Mouse (Mus musculus) lung, adult 10 weeks (tissue): ENCODE results near the gene Calhm1. TPM values are rescaled to one million over a fixed set of nuclear protein-coding genes. Genes with fewer than 3 reads are reported as not detected.

Experiments used
- polyA plus RNA-seq: library from polyadenylated mRNA; stranded (reverse); fragments of 350-450 nt; fragmentation: Illumina TruSeq; extraction: RNeasy Lipid Tissue Mini Kit (QIAGEN cat#74804); gene quantifications from one replicate; pipeline ENCODE4 v1.2.3, GENCODE M21; 2014; ENCODE audit warnings: low read depth, low replicate concordance; ENCODE audit not compliant: insufficient read depth

Gene Calhm1
- polyA plus RNA-seq, result not detected

DNA sequence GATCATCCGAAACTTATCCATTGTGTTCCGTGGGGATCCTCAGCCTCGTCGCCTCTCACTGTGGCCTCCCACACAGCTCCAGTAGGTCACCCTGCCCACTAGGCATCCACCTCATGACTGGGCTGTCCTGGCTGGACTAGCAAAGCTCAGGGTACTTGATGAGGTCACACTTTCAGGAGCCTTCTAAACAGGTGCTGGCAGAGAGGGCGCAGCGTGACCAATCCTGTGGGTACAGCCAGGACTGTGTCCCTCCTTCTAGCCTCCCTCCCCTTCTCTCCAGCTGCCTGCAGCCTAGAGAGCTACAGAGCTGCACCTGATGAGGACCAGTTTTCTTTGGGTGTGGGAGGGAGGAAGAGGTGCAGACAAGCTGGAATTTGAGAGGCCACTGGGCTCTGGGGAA lies at the start of gene Calhm1:
Gene Calhm1 (minus strand): TSS at position 101 of the 400 bp plus-strand sequence.

DNA sequence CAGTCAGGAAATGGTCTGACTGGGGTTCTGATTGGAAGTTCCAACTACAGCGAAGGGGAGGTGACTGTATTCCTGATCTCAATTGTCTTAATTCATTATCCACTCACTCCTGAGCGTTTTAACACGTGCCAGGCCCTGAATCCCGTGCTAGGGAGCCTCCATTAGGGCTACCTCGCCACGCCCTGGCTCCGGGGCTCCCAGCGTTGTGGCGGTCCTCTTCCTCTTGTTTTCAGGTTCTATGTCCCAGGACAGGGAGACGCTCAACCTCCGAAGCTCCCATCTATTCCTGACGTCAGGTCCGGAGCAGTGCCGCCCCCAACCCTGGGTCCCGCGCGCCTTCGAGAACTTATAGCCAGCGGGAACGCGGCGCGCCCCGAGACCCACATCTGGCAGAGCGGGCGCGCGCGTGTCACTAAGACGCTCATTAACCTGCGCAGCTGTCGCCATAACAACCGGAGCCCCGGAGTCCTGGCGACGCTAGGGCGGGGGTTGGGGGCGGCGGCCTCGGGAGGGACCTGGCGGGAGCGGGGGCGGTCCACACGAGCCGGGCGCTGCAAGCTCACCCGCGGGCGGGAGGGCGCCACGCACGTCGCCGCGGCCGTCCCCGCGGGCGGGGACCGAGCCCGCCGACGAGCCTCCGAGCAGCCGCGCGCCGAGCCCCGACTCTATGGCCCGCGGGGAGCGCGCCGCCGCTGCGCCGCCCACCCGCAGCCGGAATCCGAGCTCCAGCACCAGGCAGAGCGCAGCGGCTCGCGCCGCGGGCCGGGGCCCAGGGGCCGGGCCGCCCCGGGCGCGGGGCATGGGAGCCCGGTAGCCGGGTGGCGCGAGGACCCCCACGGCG lies 34.6 kb upstream of the Calhm1 start, which contains the start of gene Neurl1a:
Gene Neurl1a (plus strand): TSS at position 390 of the 841 bp plus-strand sequence.

DNA sequence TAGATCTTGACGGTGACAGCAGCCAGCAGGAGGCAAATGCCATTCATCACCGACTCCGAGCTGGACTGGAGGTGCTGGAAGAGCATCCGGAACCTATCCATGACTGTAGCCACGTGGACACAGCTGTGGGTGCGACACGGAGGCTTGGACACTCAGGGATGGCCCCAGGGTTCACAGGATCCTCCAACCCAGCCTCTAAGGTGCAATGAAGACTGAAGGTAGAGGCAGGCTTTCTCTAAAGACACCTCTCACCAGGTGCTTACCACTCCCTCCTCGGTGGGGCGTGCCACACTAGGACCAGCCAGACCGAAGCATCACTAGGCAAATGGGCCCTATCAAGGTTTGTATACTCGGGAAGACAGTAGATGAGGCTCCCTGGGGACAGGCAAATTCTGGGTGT lies 13.6 kb upstream of the Calhm1 start, which contains the start of gene Calhm3:
Gene Calhm3 (minus strand): TSS at position 101 of the 400 bp plus-strand sequence.

DNA sequence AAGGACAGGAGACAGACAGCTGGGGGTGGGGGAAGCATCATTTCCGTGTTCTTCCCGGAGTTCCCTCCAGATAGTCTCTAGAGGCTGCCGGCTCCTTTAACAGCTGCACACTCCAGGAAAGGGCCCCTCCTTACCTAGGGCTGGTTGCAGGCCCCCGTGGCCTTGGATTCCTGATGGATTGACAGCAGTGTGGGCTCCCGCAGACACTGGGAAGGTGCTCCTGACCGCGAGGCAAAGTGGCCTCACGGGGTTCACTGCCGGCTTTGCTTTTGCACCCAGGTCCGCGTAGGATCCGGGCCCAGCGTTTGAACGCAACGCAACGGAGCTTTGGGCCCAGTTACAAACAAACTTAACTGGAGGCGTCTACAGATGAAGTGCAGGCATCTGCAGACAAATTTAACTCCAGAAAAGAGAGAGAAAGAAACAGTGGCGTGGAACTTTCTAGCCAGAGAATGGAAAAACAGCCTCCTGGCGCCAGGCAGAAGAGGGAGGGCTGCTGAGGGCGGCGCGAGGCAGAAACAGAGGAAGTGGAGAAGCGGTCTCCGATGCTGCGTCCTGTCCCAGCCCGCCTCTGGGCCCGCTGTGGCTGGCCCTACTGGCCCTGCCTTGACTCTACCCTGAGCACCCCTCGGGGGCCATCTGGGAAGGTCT lies 6.2 kb downstream of the Calhm1 start, which contains the start of gene Calhm2:
Gene Calhm2 (minus strand): TSS at position 524 of the 651 bp plus-strand sequence.

Other genes starting within 250 kb of the Calhm1 start
- not detected for gene Ina, start 129.6 kb downstream of the Calhm1 start, polyA plus RNA-seq
- 15.5 TPM for gene Nt5c2, start 129.1 kb downstream of the Calhm1 start, polyA plus RNA-seq
- gene Pcgf6, start 93.3 kb downstream of the Calhm1 start, polyA plus RNA-seq, result 3.4 TPM
- 2.9 TPM for gene Taf5, start 76.5 kb downstream of the Calhm1 start, polyA plus RNA-seq
- gene Usmg5, start 53.6 kb downstream of the Calhm1 start, polyA plus RNA-seq, result 580 TPM
- gene Pdcd11, start 53.5 kb downstream of the Calhm1 start, polyA plus RNA-seq, result 6.2 TPM
- gene Calhm2, start 6.0 kb downstream of the Calhm1 start, polyA plus RNA-seq, result 10.3 TPM
- gene Calhm3, start 13.5 kb upstream of the Calhm1 start, polyA plus RNA-seq, result not detected
- 2.0 TPM for gene Neurl1a, start 34.6 kb upstream of the Calhm1 start, polyA plus RNA-seq